Mouse (Mus musculus): ENCODE results near the gene Phf19.

DNA sequence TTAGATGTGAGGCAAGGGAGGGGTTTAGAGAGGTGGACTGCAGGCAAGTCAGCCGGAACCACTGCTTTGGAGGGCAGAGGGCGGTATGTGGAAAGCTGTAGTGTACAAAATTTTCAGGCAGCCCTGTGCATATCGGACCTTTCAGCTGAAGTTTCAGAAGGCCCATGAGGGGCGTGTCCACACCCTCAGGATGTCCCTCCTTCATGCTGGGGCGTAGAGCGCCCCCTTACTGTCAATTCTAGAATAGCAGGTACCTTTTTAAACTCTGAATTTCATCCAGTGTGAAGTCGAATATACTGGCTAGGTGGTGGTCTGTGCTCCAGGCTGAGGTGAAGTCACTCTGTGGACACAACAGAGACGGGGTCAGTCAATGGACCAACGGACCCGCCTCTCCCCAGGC lies 16.0 kb downstream of the Phf19 start:
- TF ChIP-seq POLR2A (IDR thresholded peaks at IDR 0.05; ENCODE audit: insufficient read depth, low read depth, low read length) (no peak), CTCF (IDR thresholded peaks at IDR 0.05; ENCODE audit: insufficient read depth, low read depth, low read length) (no peak)

All from olfactory bulb, adult 2 months (tissue).